Mouse (Mus musculus): ENCODE data around the gene Asb8. TPM values are rescaled to one million over a fixed set of nuclear protein-coding genes. Genes with fewer than 3 reads are reported as not detected.

The Asb8 gene
- total and polyA plus RNA-seq, 2 experiments, result 10.8 to 32.9 TPM

- peaks cover 3% of the 10 kb centered on the region; the same call in 1 of the 2 replicates for H3K4me1 ChIP-seq (ENCODE audit: control insufficient read depth, insufficient read depth, low read length)
- peak within 1 kb of the TSS; percentile 69 for H3K4me3 ChIP-seq (ENCODE audit: insufficient read depth, low read depth, low read length)
- H3K27ac ChIP-seq (replicated peaks; ENCODE audit: insufficient read depth, low read depth, low read length), result peak within 1 kb of the TSS; percentile 82
- peaks cover 5% of the 10 kb centered on the region; the same call in 1 of the 2 replicates for H3K79me2 ChIP-seq (ENCODE audit: control insufficient read depth, insufficient read depth, low read length)
- no peak for TF ChIP-seq CTCF (IDR thresholded peaks at IDR 0.05; ENCODE audit: low read depth, low read length)
- 0 out of 2 replicates have a peak, but pooled peaks have one; percentile 47 for TF ChIP-seq POLR2A (IDR thresholded peaks at IDR 0.05; ENCODE audit: extremely low read depth, insufficient read depth, low read length)
- DNase-seq (ENCODE audit: extremely low read depth, low read depth, low spot score), result peak; percentile 77
- no peaks in the 10 kb centered on the region for H3K36me3 ChIP-seq (ENCODE audit: control insufficient read depth, insufficient read depth, low read length)
- peak within 1 kb of the TSS; percentile 86 for H3K9ac ChIP-seq (ENCODE audit: low read depth, low read length)
- no peaks in the 10 kb centered on the region for H3K27me3 ChIP-seq (ENCODE audit: control insufficient read depth, insufficient read depth, low read length)
- under 1% methylated on average over 58 of the region's 58 CpGs for WGBS
These were observed 72.1 kb downstream of the Asb8 start, which contains the start of gene Senp1 for GRCm38 (mm10) chr15:98093121-98094011. TSS of gene Senp1 (minus strand) at chr15:98093744.

DNA sequence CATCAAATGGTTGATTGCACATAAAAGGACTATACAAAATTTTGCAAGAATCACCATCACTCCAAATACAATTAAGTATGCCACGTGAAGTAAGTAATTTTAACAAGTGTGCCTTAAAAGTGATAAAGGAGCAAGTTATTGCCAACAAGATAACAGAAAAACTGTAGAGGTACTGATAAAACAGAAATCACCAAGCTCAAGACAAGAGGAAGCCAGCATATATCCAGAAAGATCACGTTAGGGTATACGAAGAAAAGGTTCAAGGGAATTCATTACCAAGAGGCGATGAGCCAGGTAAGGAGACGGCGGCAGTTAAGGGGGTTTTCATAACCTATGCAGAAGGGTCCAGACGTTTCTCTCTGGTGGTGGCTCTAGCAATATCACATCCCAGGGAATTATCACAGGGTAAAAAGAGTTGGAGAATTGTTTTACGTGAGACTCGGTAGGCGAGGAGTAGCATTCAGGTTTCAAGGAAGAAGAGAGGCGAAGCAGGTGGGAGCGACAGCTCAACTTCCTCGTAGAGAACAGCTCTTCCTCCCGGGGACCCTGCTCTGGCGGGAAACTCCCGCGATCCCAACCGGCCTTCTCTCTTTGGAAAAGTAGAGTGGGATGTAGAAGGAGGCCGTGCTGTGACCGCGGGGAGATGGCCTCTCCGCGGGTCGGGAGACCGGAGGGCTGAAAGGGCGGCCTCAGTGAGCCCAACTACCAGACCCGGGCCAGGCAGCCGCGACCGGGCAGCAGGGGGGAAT is 72.9 kb downstream of the Asb8 start, which contains the start of gene Pfkm:
Gene Pfkm (plus strand): TSS at position 218 of the 749 bp plus-strand sequence.
- Histone ChIP-seq H3K36me3 (ENCODE audit: control insufficient read depth, insufficient read depth, low read length) (no peaks in the 10 kb centered on the region), H3K4me1 (ENCODE audit: control insufficient read depth, insufficient read depth, low read length) (peaks cover 3% of the 10 kb centered on the region; the same call in 1 of the 2 replicates), H3K4me3 (ENCODE audit: insufficient read depth, low read depth, low read length) (peak within 1 kb of the TSS; percentile 69), H3K9ac (ENCODE audit: low read depth, low read length) (peak within 1 kb of the TSS; percentile 86), H3K27ac (replicated peaks; ENCODE audit: insufficient read depth, low read depth, low read length) (peak within 1 kb of the TSS; percentile 82), H3K27me3 (ENCODE audit: control insufficient read depth, insufficient read depth, low read length) (no peaks in the 10 kb centered on the region), H3K79me2 (ENCODE audit: control insufficient read depth, insufficient read depth, low read length) (peaks cover 5% of the 10 kb centered on the region; the same call in 1 of the 2 replicates)
- under 1% methylated on average over 30 of the region's 30 CpGs for WGBS
- peak; percentile 8 for DNase-seq (ENCODE audit: extremely low read depth, low read depth, low spot score)
- TF ChIP-seq POLR2A (IDR thresholded peaks at IDR 0.05; ENCODE audit: extremely low read depth, insufficient read depth, low read length) (no peak), CTCF (IDR thresholded peaks at IDR 0.05; ENCODE audit: low read depth, low read length) (no peak)

DNA sequence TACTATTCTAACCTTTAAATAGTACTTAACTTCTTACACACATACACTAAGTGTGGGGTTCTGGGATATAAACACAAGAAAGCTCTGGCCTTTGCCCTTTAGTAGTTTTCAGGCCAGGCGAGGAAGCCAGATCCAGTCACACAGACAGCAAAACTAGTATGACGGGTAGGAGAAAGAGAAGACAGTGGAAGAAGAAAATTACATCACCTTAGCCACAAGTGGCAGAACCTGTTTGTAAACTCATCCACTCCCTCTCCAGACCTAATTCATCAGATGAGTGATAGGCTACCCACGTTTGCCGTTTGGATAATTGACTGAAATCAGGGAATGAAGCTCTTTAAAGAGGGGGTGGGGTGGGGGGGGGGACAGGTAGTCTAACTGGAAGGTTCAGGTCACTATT is 73.6 kb downstream of the Asb8 start:
- no peak overlapping the region for H3K9ac ChIP-seq (ENCODE audit: low read depth, low read length)
- peaks cover 5% of the 10 kb centered on the region; the same call in 1 of the 2 replicates for H3K79me2 ChIP-seq (ENCODE audit: control insufficient read depth, insufficient read depth, low read length)
- H3K36me3 ChIP-seq (ENCODE audit: control insufficient read depth, insufficient read depth, low read length), result no peaks in the 10 kb centered on the region
- H3K4me1 ChIP-seq (ENCODE audit: control insufficient read depth, insufficient read depth, low read length), result peaks cover 3% of the 10 kb centered on the region; the same call in 1 of the 2 replicates
- H3K27me3 ChIP-seq (ENCODE audit: control insufficient read depth, insufficient read depth, low read length), result no peaks in the 10 kb centered on the region
- 19% methylated on average over 4 of the region's 4 CpGs for WGBS
- no peak overlapping the region for H3K27ac ChIP-seq (replicated peaks; ENCODE audit: insufficient read depth, low read depth, low read length)
- no peak for DNase-seq (ENCODE audit: extremely low read depth, low read depth, low spot score)
- H3K4me3 ChIP-seq (ENCODE audit: insufficient read depth, low read depth, low read length), result no peak overlapping the region
- TF ChIP-seq POLR2A (IDR thresholded peaks at IDR 0.05; ENCODE audit: extremely low read depth, insufficient read depth, low read length) (no peak), CTCF (IDR thresholded peaks at IDR 0.05; ENCODE audit: low read depth, low read length) (no peak)

- H3K4me1 ChIP-seq (ENCODE audit: control insufficient read depth, insufficient read depth, low read length), result peaks cover 3% of the 10 kb centered on the region; the same call in 1 of the 2 replicates
- peaks cover 5% of the 10 kb centered on the region; the same call in 1 of the 2 replicates for H3K79me2 ChIP-seq (ENCODE audit: control insufficient read depth, insufficient read depth, low read length)
- peaks cover 10% of the 10 kb centered on the region; the same call in 1 of the 2 replicates for H3K36me3 ChIP-seq (ENCODE audit: control insufficient read depth, insufficient read depth, low read length)
- TF ChIP-seq CTCF (IDR thresholded peaks at IDR 0.05; ENCODE audit: low read depth, low read length) (peak; percentile 40; the same call in 1 of the 2 replicates), POLR2A (IDR thresholded peaks at IDR 0.05; ENCODE audit: extremely low read depth, insufficient read depth, low read length) (no peak)
- no peak overlapping the region for H3K9ac ChIP-seq (ENCODE audit: low read depth, low read length)
- H3K27me3 ChIP-seq (ENCODE audit: control insufficient read depth, insufficient read depth, low read length), result no peaks in the 10 kb centered on the region
- no peak overlapping the region for H3K4me3 ChIP-seq (ENCODE audit: insufficient read depth, low read depth, low read length)
- no peak overlapping the region for H3K27ac ChIP-seq (replicated peaks; ENCODE audit: insufficient read depth, low read depth, low read length)
- DNase-seq (ENCODE audit: extremely low read depth, low read depth, low spot score), result peak; percentile 16
- WGBS, result 67% methylated on average over 9 of the region's 9 CpGs
These were observed 75.8 kb downstream of the Asb8 start for GRCm38 (mm10) chr15:98089421-98090183.

- TF ChIP-seq CTCF (IDR thresholded peaks at IDR 0.05; ENCODE audit: low read depth, low read length) (no peak), POLR2A (IDR thresholded peaks at IDR 0.05; ENCODE audit: extremely low read depth, insufficient read depth, low read length) (no peak)
- Histone ChIP-seq H3K4me3 (ENCODE audit: insufficient read depth, low read depth, low read length) (no peak overlapping the region), H3K36me3 (ENCODE audit: control insufficient read depth, insufficient read depth, low read length) (peaks cover 12% of the 10 kb centered on the region; the same call in 1 of the 2 replicates), H3K27ac (replicated peaks; ENCODE audit: insufficient read depth, low read depth, low read length) (no peak overlapping the region), H3K27me3 (ENCODE audit: control insufficient read depth, insufficient read depth, low read length) (no peaks in the 10 kb centered on the region), H3K4me1 (ENCODE audit: control insufficient read depth, insufficient read depth, low read length) (peaks cover 3% of the 10 kb centered on the region; the same call in 1 of the 2 replicates), H3K9ac (ENCODE audit: low read depth, low read length) (no peak overlapping the region), H3K79me2 (ENCODE audit: control insufficient read depth, insufficient read depth, low read length) (peaks cover 5% of the 10 kb centered on the region; the same call in 1 of the 2 replicates)
- no peak for DNase-seq (ENCODE audit: extremely low read depth, low read depth, low spot score)
- WGBS, result 83% methylated on average over 1 of the region's 1 CpGs
These were observed 76.5 kb downstream of the Asb8 start for GRCm38 (mm10) chr15:98088889-98089288.

Other genes starting within 250 kb of the Asb8 start
- gene Tmem106c, start 201.4 kb downstream of the Asb8 start, total RNA-seq (2014; rRNA removed), result 11.2 and 13.2 TPM in 2 replicates
- gene Tmem106c, start 201.4 kb downstream of the Asb8 start, polyA plus RNA-seq (2012; rRNA removed), result 30.9 and 33.7 TPM in 2 replicates
- gene Col2a1, start 160.9 kb downstream of the Asb8 start, total RNA-seq (2014; rRNA removed), result not detected in 2 replicates
- gene Col2a1, start 160.9 kb downstream of the Asb8 start, polyA plus RNA-seq (2012; rRNA removed), result not detected in 2 replicates
- gene Pfkm, start 73.0 kb downstream of the Asb8 start, total RNA-seq (2014; rRNA removed), result 9.4 and 10.5 TPM in 2 replicates
- 10.8 and 12.3 TPM in 2 replicates for gene Pfkm, start 73.0 kb downstream of the Asb8 start, polyA plus RNA-seq (2012; rRNA removed)
- gene Senp1, start 71.9 kb downstream of the Asb8 start, total RNA-seq (2014; rRNA removed), result 4.4 TPM in 2 replicates
- 2.2 and 3.7 TPM in 2 replicates for gene Senp1, start 71.9 kb downstream of the Asb8 start, polyA plus RNA-seq (2012; rRNA removed)
- not detected in 2 replicates for gene Ccdc184, start 1.5 kb upstream of the Asb8 start, total RNA-seq (2014; rRNA removed)
- not detected in 2 replicates for gene Ccdc184, start 1.5 kb upstream of the Asb8 start, polyA plus RNA-seq (2012; rRNA removed)
- gene Olfr288, start 29.9 kb upstream of the Asb8 start, total RNA-seq (2014; rRNA removed), result not detected in 2 replicates
- gene Olfr288, start 29.9 kb upstream of the Asb8 start, polyA plus RNA-seq (2012; rRNA removed), result not detected in 2 replicates
- not detected in 2 replicates for gene Gm44579, start 55.4 kb upstream of the Asb8 start, total RNA-seq (2014; rRNA removed)
- not detected in 2 replicates for gene Gm44579, start 55.4 kb upstream of the Asb8 start, polyA plus RNA-seq (2012; rRNA removed)
- not detected in 2 replicates for gene Olfr287, start 55.4 kb upstream of the Asb8 start, total RNA-seq (2014; rRNA removed)
- not detected in 2 replicates for gene Olfr287, start 55.4 kb upstream of the Asb8 start, polyA plus RNA-seq (2012; rRNA removed)
- not detected in 2 replicates for gene Olfr286, start 68.8 kb upstream of the Asb8 start, total RNA-seq (2014; rRNA removed)
- gene Olfr286, start 68.8 kb upstream of the Asb8 start, polyA plus RNA-seq (2012; rRNA removed), result not detected in 2 replicates
- not detected in 2 replicates for gene H1fnt, start 91.7 kb upstream of the Asb8 start, total RNA-seq (2014; rRNA removed)
- not detected in 2 replicates for gene H1fnt, start 91.7 kb upstream of the Asb8 start, polyA plus RNA-seq (2012; rRNA removed)
- 0.28 and 0.40 TPM in 2 replicates for gene Zfp641, start 130.5 kb upstream of the Asb8 start, total RNA-seq (2014; rRNA removed)
- gene Zfp641, start 130.5 kb upstream of the Asb8 start, polyA plus RNA-seq (2012; rRNA removed), result 0.16 and 0.33 TPM in 2 replicates
- gene Olfr285, start 151.7 kb upstream of the Asb8 start, total RNA-seq (2014; rRNA removed), result not detected in 2 replicates
- gene Olfr285, start 151.7 kb upstream of the Asb8 start, polyA plus RNA-seq (2012; rRNA removed), result not detected in 2 replicates
- not detected in 2 replicates for gene Olfr284, start 175.4 kb upstream of the Asb8 start, total RNA-seq (2014; rRNA removed)
- not detected in 2 replicates for gene Olfr284, start 175.4 kb upstream of the Asb8 start, polyA plus RNA-seq (2012; rRNA removed)
- not detected in 2 replicates for gene Olfr283, start 215.3 kb upstream of the Asb8 start, total RNA-seq (2014; rRNA removed)
- gene Olfr283, start 215.3 kb upstream of the Asb8 start, polyA plus RNA-seq (2012; rRNA removed), result not detected in 2 replicates